Mouse (Mus musculus) kidney, postnatal 0 days (tissue): Measurements from ENCODE around the gene Tacc3. TPM values are rescaled to one million over a fixed set of nuclear protein-coding genes. Genes with fewer than 3 reads are reported as not detected.

Experiments
- ATAC-seq: fragments of 200-750 bp; cut with Nextera tagmentation; replicated peaks from 2 replicates; pipeline ENCODE4 v1.8.0; 2017; ENCODE audit warnings: low read depth, moderate number of reproducible peaks, moderate TSS enrichment, moderate library complexity; ENCODE audit not compliant: low FRiP score
- DNase-seq: peaks from one replicate; pipeline ENCODE4 v3.0.0-alpha.2; 2016; ENCODE audit warnings: low spot score
- H3K27ac ChIP-seq: fragments of 300-500 bp; sonication (generic); 2 replicates; pipeline ENCODE4 v1.5.1; 2014; ENCODE audit warnings: mild to moderate bottlenecking
- H3K27me3 ChIP-seq: fragments of 300-500 bp; sonication (generic); 2 replicates; pipeline ENCODE4 v1.6.1; 2014; ENCODE audit warnings: low read length, mixed read lengths; ENCODE audit not compliant: insufficient read depth
- H3K36me3 ChIP-seq: fragments of 300-500 bp; sonication (generic); 2 replicates; pipeline ENCODE4 v1.6.1; 2014; ENCODE audit warnings: low read length, mixed read lengths; ENCODE audit not compliant: insufficient read depth
- H3K4me1 ChIP-seq: fragments of 300-500 bp; sonication (generic); replicated peaks from 2 replicates; pipeline ENCODE4 v1.6.1; 2014; ENCODE audit warnings: antibody characterized with exemption, low read length, mixed read lengths; ENCODE audit not compliant: insufficient read depth
- H3K4me2 ChIP-seq: fragments of 300-500 bp; sonication (generic); 2 replicates; pipeline ENCODE4 v1.6.1; 2014; ENCODE audit warnings: mild to moderate bottlenecking, low read length, moderate library complexity, mixed read lengths
- H3K4me3 ChIP-seq: fragments of 300-500 bp; sonication (generic); replicated peaks from 2 replicates; pipeline ENCODE4 v1.5.1; 2014; ENCODE audit warnings: low read depth, low read length
- H3K9ac ChIP-seq: fragments of 300-500 bp; sonication (generic); 2 replicates; pipeline ENCODE4 v1.6.1; 2014; ENCODE audit warnings: low read depth, low read length
- H3K9me3 ChIP-seq: fragments of 300-500 bp; sonication (generic); replicated peaks from 2 replicates; pipeline ENCODE4 v1.6.1; 2016; ENCODE audit warnings: low read length, inconsistent platforms, mixed read lengths
- CTCF ChIP-seq: IDR thresholded peaks from 2 replicates; pipeline ENCODE4 v1.5.1; 2016; ENCODE audit warnings: antibody characterized with exemption, low read depth, mild to moderate bottlenecking, moderate library complexity
- WGBS: fragments of 180-500 bp; shearing (Covaris S2); extraction: QIAGEN DNeasy Blood & Tissue Kit; methylation state at CpG from one replicate; pipeline ENCODE4 v1.1.7; 2014; 5-methylcytosine and 5-hydroxymethylcytosine counted together
- polyA plus RNA-seq: library from polyadenylated mRNA; unstranded; fragments of >200 nt; fragmentation: Nextera tagmentation; extraction: Ambion mirVana; gene quantifications from 2 replicates; pipeline ENCODE4 v1.2.1, GENCODE M21; 2015

Tacc3 gene
- polyA plus RNA-seq, 1 experiment from 2014 or later, result 74.3 TPM

DNA sequence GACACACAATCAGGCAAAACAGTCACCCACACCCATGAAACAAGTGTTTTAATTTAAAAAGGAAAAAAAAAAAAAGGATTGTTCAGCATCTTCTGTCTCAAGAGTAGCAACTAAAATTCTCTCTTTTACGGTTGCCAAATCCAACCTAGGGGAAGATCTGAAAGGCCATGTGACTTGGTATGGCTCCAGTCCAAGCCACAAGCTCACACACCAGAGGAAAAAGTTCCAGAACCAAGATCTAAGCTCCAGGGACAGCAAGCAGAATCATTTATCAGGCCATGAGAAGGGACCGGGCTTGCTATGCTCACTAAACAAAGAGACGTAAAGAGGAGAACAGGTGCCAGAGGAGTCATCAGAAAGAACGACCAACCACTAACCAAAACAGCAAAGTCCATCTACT is 30.0 kb upstream of the Tacc3 start:
- H3K27ac ChIP-seq, result no peak overlapping the region
- no peak overlapping the region for H3K9ac ChIP-seq
- H3K4me1 ChIP-seq, result peaks cover 7% of the 10 kb centered on the region; the same call in 1 of the 2 replicates
- no peaks in the 10 kb centered on the region for H3K36me3 ChIP-seq
- peak overlapping the region; percentile 68 for H3K4me2 ChIP-seq
- DNase-seq (peak; percentile 25), ATAC-seq (no peak)
- H3K9me3 ChIP-seq, result no peaks in the 10 kb centered on the region
- H3K4me3 ChIP-seq, result peak overlapping the region; percentile 86
- no peak for TF ChIP-seq CTCF
- WGBS, result 17% methylated on average over 4 of the region's 4 CpGs
- no peaks in the 10 kb centered on the region for H3K27me3 ChIP-seq

DNA sequence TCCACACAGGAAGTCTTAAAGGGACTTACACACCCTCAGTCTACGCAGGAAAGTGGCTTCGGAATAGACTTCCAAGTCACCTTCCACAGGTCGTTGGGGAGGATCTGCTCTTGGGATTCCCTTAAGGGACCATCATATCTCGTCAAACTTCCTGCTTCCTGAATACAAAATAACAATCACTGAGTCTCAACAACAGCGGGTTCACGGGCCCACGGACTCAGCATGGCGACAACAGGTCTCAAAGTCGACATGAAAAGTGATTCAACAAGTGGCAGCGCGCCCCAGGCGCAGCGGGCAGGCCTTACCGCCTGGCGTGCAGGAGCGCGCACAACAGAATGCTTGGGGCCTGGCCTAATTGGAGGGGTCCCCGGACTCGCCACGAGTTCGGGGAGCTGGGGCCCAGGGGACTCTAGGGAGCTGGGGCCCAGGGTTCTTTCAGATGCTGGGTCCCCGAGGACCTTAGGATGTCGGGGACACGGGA is 29.1 kb upstream of the Tacc3 start:
- H3K27me3 ChIP-seq, result no peaks in the 10 kb centered on the region
- H3K4me1 ChIP-seq, result peaks cover 7% of the 10 kb centered on the region; the same call in 1 of the 2 replicates
- H3K4me3 ChIP-seq, result peak overlapping the region; percentile 86
- whole genome bisulfite sequencing, result 0% methylated on average over 24 of the region's 24 CpGs
- H3K9me3 ChIP-seq, result no peaks in the 10 kb centered on the region
- ATAC-seq, result no peak; the same call in 1 of the 2 replicates
- H3K9ac ChIP-seq, result peak overlapping the region; percentile 83
- H3K36me3 ChIP-seq, result no peaks in the 10 kb centered on the region
- H3K27ac ChIP-seq, result peak overlapping the region; percentile 93
- DNase-seq, result peak; percentile 49
- peak overlapping the region; percentile 68 for H3K4me2 ChIP-seq
- no peak for TF ChIP-seq CTCF

- no peaks in the 10 kb centered on the region for H3K27me3 ChIP-seq
- H3K9me3 ChIP-seq, result no peaks in the 10 kb centered on the region
- ATAC-seq (peak; percentile 98), DNase-seq (peak; percentile 98)
- peak within 1 kb of the TSS; percentile 68 for H3K4me2 ChIP-seq
- WGBS, result under 1% methylated on average over 90 of the region's 99 CpGs
- no peak for TF ChIP-seq CTCF
- H3K4me1 ChIP-seq, result peaks cover 7% of the 10 kb centered on the region; the same call in 1 of the 2 replicates
- H3K27ac ChIP-seq, result peak within 1 kb of the TSS; percentile 93
- H3K4me3 ChIP-seq, result peak within 1 kb of the TSS; percentile 86
- no peaks in the 10 kb centered on the region for H3K36me3 ChIP-seq
- H3K9ac ChIP-seq, result peak within 1 kb of the TSS; percentile 83
Measured at GRCm38 (mm10) chr5:33629301-33629987, 28.5 kb upstream of the Tacc3 start, which contains the start of the genes Fam53a and Gm9903. Fam53a (minus strand) TSS chr5:33629635. Gm9903 (plus strand) TSS chr5:33629925.

- Histone ChIP-seq H3K36me3 (no peaks in the 10 kb centered on the region), H3K9ac (peak overlapping the region; percentile 14), H3K27ac (peak overlapping the region; percentile 67), H3K9me3 (no peaks in the 10 kb centered on the region), H3K27me3 (no peaks in the 10 kb centered on the region), H3K4me2 (peak overlapping the region; percentile 68), H3K4me3 (peak overlapping the region; percentile 86), H3K4me1 (peaks cover 7% of the 10 kb centered on the region; the same call in 1 of the 2 replicates)
- ATAC-seq, result 0 out of 2 replicates have a peak, but pooled peaks have one; percentile 4
- no peak for DNase-seq
- under 1% methylated on average over 9 of the region's 9 CpGs for WGBS
- TF ChIP-seq CTCF, result no peak
Measured at GRCm38 (mm10) chr5:33630061-33630460, 27.9 kb upstream of the Tacc3 start.

GRCm38 (mm10) chr5:33630615-33631014 is 27.3 kb upstream of the Tacc3 start:
- DNase-seq, result no peak
- Histone ChIP-seq H3K4me3 (no peak overlapping the region), H3K9me3 (no peaks in the 10 kb centered on the region), H3K4me1 (peaks cover 7% of the 10 kb centered on the region; the same call in 1 of the 2 replicates), H3K27me3 (no peaks in the 10 kb centered on the region), H3K4me2 (peak overlapping the region; percentile 68), H3K9ac (peak overlapping the region; percentile 14; the same call in 1 of the 2 replicates), H3K36me3 (no peaks in the 10 kb centered on the region), H3K27ac (no peak overlapping the region)
- no peak for TF ChIP-seq CTCF
- WGBS, result 53% methylated on average over 4 of the region's 4 CpGs
- no peak for ATAC-seq

- Histone ChIP-seq H3K9me3 (no peaks in the 10 kb centered on the region), H3K4me1 (peaks cover 7% of the 10 kb centered on the region; the same call in 1 of the 2 replicates), H3K4me3 (no peak overlapping the region)
Measured at GRCm38 (mm10) chr5:33632526-33632925, 25.4 kb upstream of the Tacc3 start.

More at GRCm38 (mm10) chr5:33632526-33632925, 25.4 kb upstream of the Tacc3 start:
- TF ChIP-seq CTCF, result no peak
- Histone ChIP-seq H3K9ac (no peak overlapping the region), H3K36me3 (no peaks in the 10 kb centered on the region), H3K4me2 (no peak overlapping the region), H3K27ac (no peak overlapping the region), H3K27me3 (no peaks in the 10 kb centered on the region)
- DNase-seq (no peak), ATAC-seq (no peak)
- WGBS, result 73% methylated on average over 1 of the region's 1 CpGs
